Mouse (Mus musculus) lung, embryonic 15.5 days (tissue): Measurements from ENCODE around the gene Prpf31. TPM values are rescaled to one million over a fixed set of nuclear protein-coding genes. Genes with fewer than 3 reads are reported as not detected.
A peak's percentile ranks its signal among the peaks of the same experiment; 100 is the strongest.

ENCODE experiments used
- ATAC-seq: fragments of 200-750 bp; cut with Nextera tagmentation; 2 replicates; pipeline ENCODE4 v1.8.0; 2017; ENCODE audit warnings: moderate number of reproducible peaks, borderline replicate concordance; ENCODE audit not compliant: low FRiP score, low TSS enrichment; ENCODE audit errors: extremely low read depth
- H3K27ac ChIP-seq: fragments of 300-500 bp; sonication (generic); 2 replicates; pipeline ENCODE4 v1.5.1; 2015; ENCODE audit warnings: moderate library complexity, mild to moderate bottlenecking, inconsistent platforms
- H3K27me3 ChIP-seq: fragments of 300-500 bp; sonication (generic); 2 replicates; pipeline ENCODE4 v1.6.1; 2015; ENCODE audit warnings: inconsistent platforms
- H3K36me3 ChIP-seq: fragments of 300-500 bp; sonication (generic); 2 replicates; pipeline ENCODE4 v1.6.1; 2015; ENCODE audit warnings: inconsistent platforms
- H3K4me1 ChIP-seq: fragments of 300-500 bp; sonication (generic); 2 replicates; pipeline ENCODE4 v1.6.1; 2015; ENCODE audit warnings: inconsistent platforms
- H3K4me2 ChIP-seq: fragments of 300-500 bp; sonication (generic); 2 replicates; pipeline ENCODE4 v1.6.1; 2015; ENCODE audit warnings: inconsistent platforms, mild to moderate bottlenecking, moderate library complexity
- H3K4me3 ChIP-seq: fragments of 300-500 bp; sonication (generic); 2 replicates; pipeline ENCODE4 v1.5.1; 2015; ENCODE audit warnings: mild to moderate bottlenecking, inconsistent platforms
- H3K9ac ChIP-seq: fragments of 300-500 bp; sonication (generic); 2 replicates; pipeline ENCODE4 v1.6.1; 2015; ENCODE audit warnings: inconsistent platforms
- H3K9me3 ChIP-seq: fragments of 300-500 bp; sonication (generic); 2 replicates; pipeline ENCODE4 v1.6.1; 2016; ENCODE audit warnings: inconsistent platforms
- WGBS: fragments of 180-500 bp; shearing (Covaris S2); methylation state at CpG from one replicate; pipeline ENCODE4 v1.1.7; 2015; 5-methylcytosine and 5-hydroxymethylcytosine counted together
- polyA plus RNA-seq: library from polyadenylated mRNA; unstranded; fragments of >200 nt; fragmentation: Nextera tagmentation; extraction: Ambion mirVana; gene quantifications from 2 replicates; pipeline ENCODE4 v1.2.1, GENCODE M21; 2015

Prpf31 gene
- polyA plus RNA-seq, 1 experiment from 2014 or later, result 104 TPM

- H3K4me2 ChIP-seq, result peak overlapping the region; percentile 30
- peaks cover 13% of the 10 kb centered on the region for H3K36me3 ChIP-seq
- H3K9me3 ChIP-seq, result no peaks in the 10 kb centered on the region
- peak overlapping the region; percentile 27; the same call in 1 of the 2 replicates for H3K9ac ChIP-seq
- 13% methylated on average over 14 of the region's 14 CpGs for WGBS
- ATAC-seq, result no peak
- H3K4me3 ChIP-seq, result 0 out of 2 replicates have a peak overlapping the region, but pooled peaks have one; percentile 16
- no peaks in the 10 kb centered on the region for H3K27me3 ChIP-seq
- H3K27ac ChIP-seq, result peak overlapping the region; percentile 45; the same call in 1 of the 2 replicates
- peaks cover 35% of the 10 kb centered on the region for H3K4me1 ChIP-seq
These were observed 37.2 kb downstream of the Prpf31 start for GRCm38 (mm10) chr7:3666921-3667391.

GRCm38 (mm10) chr7:3674507-3675227 lies 44.9 kb downstream of the Prpf31 start:
- no peaks in the 10 kb centered on the region for H3K36me3 ChIP-seq
- H3K27ac ChIP-seq, result no peak overlapping the region
- ATAC-seq, result peak; percentile 81
- no peaks in the 10 kb centered on the region for H3K4me1 ChIP-seq
- WGBS, result 67% methylated on average over 10 of the region's 10 CpGs
- H3K27me3 ChIP-seq, result no peaks in the 10 kb centered on the region
- H3K4me3 ChIP-seq, result no peak overlapping the region
- H3K9me3 ChIP-seq, result no peaks in the 10 kb centered on the region
- H3K9ac ChIP-seq, result no peak overlapping the region
- no peak overlapping the region for H3K4me2 ChIP-seq

GRCm38 (mm10) chr7:3675228-3675548 lies 45.4 kb downstream of the Prpf31 start:
- Histone ChIP-seq H3K36me3 (0 out of 2 replicates have a peak, but pooled peaks cover 1% of the 10 kb centered on the region), H3K27ac (no peak overlapping the region), H3K27me3 (no peaks in the 10 kb centered on the region), H3K4me1 (no peaks in the 10 kb centered on the region), H3K9ac (no peak overlapping the region), H3K4me2 (no peak overlapping the region), H3K4me3 (no peak overlapping the region), H3K9me3 (no peaks in the 10 kb centered on the region)
- 76% methylated on average over 3 of the region's 3 CpGs for WGBS
- ATAC-seq, result no peak

GRCm38 (mm10) chr7:3676371-3676770 lies 46.6 kb downstream of the Prpf31 start:
- 0 out of 2 replicates have a peak, but pooled peaks cover 3% of the 10 kb centered on the region for H3K36me3 ChIP-seq
- peak overlapping the region; percentile 30 for H3K4me3 ChIP-seq
- 0 out of 2 replicates have a peak overlapping the region, but pooled peaks have one; percentile 16 for H3K9ac ChIP-seq
- H3K4me2 ChIP-seq, result peak overlapping the region; percentile 43
- no peak for ATAC-seq
- H3K27me3 ChIP-seq, result no peaks in the 10 kb centered on the region
- no peaks in the 10 kb centered on the region for H3K9me3 ChIP-seq
- no peaks in the 10 kb centered on the region for H3K4me1 ChIP-seq
- whole genome bisulfite sequencing, result 85% methylated on average over 12 of the region's 12 CpGs
- no peak overlapping the region for H3K27ac ChIP-seq

GRCm38 (mm10) chr7:3677342-3677741 lies 47.6 kb downstream of the Prpf31 start, which contains the start of gene Tmc4:
Tmc4 (minus strand) TSS chr7:3677553.
- Histone ChIP-seq H3K9me3 (no peaks in the 10 kb centered on the region), H3K4me2 (peak within 1 kb of the TSS; percentile 43), H3K27ac (no peak within 1 kb of the TSS), H3K9ac (peak within 1 kb of the TSS; percentile 16; the same call in 1 of the 2 replicates), H3K4me1 (no peaks in the 10 kb centered on the region), H3K27me3 (no peaks in the 10 kb centered on the region), H3K36me3 (0 out of 2 replicates have a peak, but pooled peaks cover 3% of the 10 kb centered on the region), H3K4me3 (peak within 1 kb of the TSS; percentile 30)
- ATAC-seq, result peak; percentile 48; the same call in 1 of the 2 replicates
- 39% methylated on average over 9 of the region's 9 CpGs for WGBS

- ATAC-seq, result no peak
- Histone ChIP-seq H3K4me1 (no peaks in the 10 kb centered on the region), H3K4me2 (no peak overlapping the region), H3K4me3 (no peak overlapping the region), H3K9me3 (no peaks in the 10 kb centered on the region), H3K27ac (no peak overlapping the region), H3K27me3 (no peaks in the 10 kb centered on the region), H3K36me3 (peaks cover 28% of the 10 kb centered on the region), H3K9ac (no peak overlapping the region)
- WGBS, result 72% methylated on average over 10 of the region's 10 CpGs
These were observed 54.2 kb downstream of the Prpf31 start for GRCm38 (mm10) chr7:3683908-3684550.

GRCm38 (mm10) chr7:3684698-3685097 lies 54.9 kb downstream of the Prpf31 start:
- peaks cover 28% of the 10 kb centered on the region for H3K36me3 ChIP-seq
- no peak for ATAC-seq
- WGBS, result 87% methylated on average over 8 of the region's 8 CpGs
- no peak overlapping the region for H3K9ac ChIP-seq
- no peaks in the 10 kb centered on the region for H3K27me3 ChIP-seq
- no peak overlapping the region for H3K27ac ChIP-seq
- no peak overlapping the region for H3K4me3 ChIP-seq
- no peaks in the 10 kb centered on the region for H3K4me1 ChIP-seq
- H3K9me3 ChIP-seq, result no peaks in the 10 kb centered on the region
- H3K4me2 ChIP-seq, result no peak overlapping the region

- 80% methylated on average over 31 of the region's 31 CpGs for WGBS
- Histone ChIP-seq H3K4me1 (no peaks in the 10 kb centered on the region), H3K9ac (no peak overlapping the region), H3K9me3 (no peaks in the 10 kb centered on the region), H3K36me3 (peaks cover 25% of the 10 kb centered on the region), H3K4me3 (no peak overlapping the region), H3K4me2 (no peak overlapping the region), H3K27me3 (no peaks in the 10 kb centered on the region), H3K27ac (no peak overlapping the region)
- no peak for ATAC-seq
These were observed 55.8 kb downstream of the Prpf31 start for GRCm38 (mm10) chr7:3685400-3686187.

GRCm38 (mm10) chr7:3691919-3692318 lies 62.1 kb downstream of the Prpf31 start:
- Histone ChIP-seq H3K36me3 (peaks cover 13% of the 10 kb centered on the region), H3K4me3 (peak overlapping the region; percentile 74), H3K27me3 (no peaks in the 10 kb centered on the region), H3K9me3 (no peaks in the 10 kb centered on the region), H3K4me1 (peaks cover 22% of the 10 kb centered on the region), H3K4me2 (peak overlapping the region; percentile 83), H3K9ac (peak overlapping the region; percentile 88), H3K27ac (peak overlapping the region; percentile 99; the same call in 1 of the 2 replicates)
- no peak for ATAC-seq
- WGBS, result 17% methylated on average over 3 of the region's 3 CpGs
